Mouse (Mus musculus) CD4-positive helper T cell, adult 2 months (primary cell): ENCODE data around the gene Polr2g.

Source experiments
- DNase-seq: peaks from one replicate; pipeline ENCODE4 v3.0.0-alpha.2; 2012; ENCODE audit warnings: low read depth, missing footprints, low spot score

Gene Polr2g

GRCm38 (mm10) chr19:8758899-8759298, 39.5 kb downstream of the Polr2g start:
- DNase-seq = no peak

GRCm38 (mm10) chr19:8757471-8757998, 40.8 kb downstream of the Polr2g start:
- DNase-seq = peak; percentile 72

GRCm38 (mm10) chr19:8756635-8757387, 41.6 kb downstream of the Polr2g start, which contains the start of gene Nxf1:
Nxf1 (plus strand) TSS chr19:8757073.
- peak; percentile 96 for DNase-seq

GRCm38 (mm10) chr19:8755652-8756051, 42.7 kb downstream of the Polr2g start:
- DNase-seq = no peak

GRCm38 (mm10) chr19:8747368-8747767, 51.0 kb downstream of the Polr2g start:
- DNase-seq = peak; percentile 46

- DNase-seq = no peak
Measured at GRCm38 (mm10) chr19:8745382-8745781, 53.0 kb downstream of the Polr2g start.
